Mouse (Mus musculus) inflammation-experienced regulatory T-cells, adult 6 months (primary cell): ENCODE results near the gene Dtx1. TPM values are rescaled to one million over a fixed set of nuclear protein-coding genes. Genes with fewer than 3 reads are reported as not detected.

Experiments
- ATAC-seq: one replicate; pipeline ENCODE4 v1.8.0; 2017
- polyA plus RNA-seq, 3 experiments: library from polyadenylated mRNA; unstranded; fragments of 100-300 nt; shearing (Covaris generic); gene quantifications; one replicate each; pipeline ENCODE4 v1.2.1; 2017

Gene Dtx1
- polyA plus RNA-seq, 3 experiments from 2014 or later: 41.0 to 52.7 (median 49.6) TPM

- no peak for ATAC-seq
These were observed 76.9 kb downstream of the Dtx1 start for GRCm38 (mm10) chr5:120634860-120635259.

- ATAC-seq: no peak
These were observed 77.6 kb downstream of the Dtx1 start, which contains the start of gene Cfap73 for GRCm38 (mm10) chr5:120634131-120634530. Gene Cfap73 (minus strand): TSS chr5:120634235.

GRCm38 (mm10) chr5:120631892-120632291, 79.8 kb downstream of the Dtx1 start:
- no peak for ATAC-seq

GRCm38 (mm10) chr5:120631128-120631527, 80.6 kb downstream of the Dtx1 start:
- no peak for ATAC-seq

Other genes starting within 250 kb of the Dtx1 start
- not detected for gene Sdsl, start 239.1 kb downstream of the Dtx1 start, polyA plus RNA-seq
- not detected for gene Sds, start 235.4 kb downstream of the Dtx1 start, polyA plus RNA-seq
- gene Plbd2, start 208.3 kb downstream of the Dtx1 start, polyA plus RNA-seq: 1 to 10 TPM; 3.2 to 5.7 (median 3.5) TPM
- 10 to 100 TPM in 1 of 3 experiments, 1 to 10 TPM in 2; 6.1 to 14.5 (median 7.3) TPM for gene Slc8b1, start 200.8 kb downstream of the Dtx1 start, polyA plus RNA-seq
- gene Tpcn1, start 123.3 kb downstream of the Dtx1 start, polyA plus RNA-seq: 10 to 100 TPM in 2 of 3 experiments, 1 to 10 TPM in 1; 6.4 to 15.8 (median 12.6) TPM
- under 1 TPM in 1 of 3 experiments, not detected in 2; 0.91 TPM for gene Iqcd, start 122.9 kb downstream of the Dtx1 start, polyA plus RNA-seq
- gene Rita1, start 99.3 kb downstream of the Dtx1 start, polyA plus RNA-seq: 1 to 10 TPM; 2.1 to 3.5 (median 3.2) TPM
- gene Ddx54, start 99.2 kb downstream of the Dtx1 start, polyA plus RNA-seq: 10 to 100 TPM; 13.0 to 21.1 (median 13.4) TPM
- not detected for gene Cfap73, start 77.7 kb downstream of the Dtx1 start, polyA plus RNA-seq
- 1 to 10 TPM; 6.8 to 9.7 (median 6.8) TPM for gene Rasal1, start 63.1 kb downstream of the Dtx1 start, polyA plus RNA-seq
- 1 to 10 TPM in 1 of 3 experiments, under 1 TPM in 2; 0.71 to 2.2 (median 0.95) TPM for gene Oas2, start 37.9 kb upstream of the Dtx1 start, polyA plus RNA-seq
- gene Oas3, start 65.7 kb upstream of the Dtx1 start, polyA plus RNA-seq: 10 to 100 TPM in 1 of 3 experiments, 1 to 10 TPM in 2; 9.6 to 35.3 (median 10.0) TPM
- not detected for gene Oas1e, start 83.6 kb upstream of the Dtx1 start, polyA plus RNA-seq
- 10 to 100 TPM; 12.0 to 14.0 (median 13.6) TPM for gene Oas1c, start 100.6 kb upstream of the Dtx1 start, polyA plus RNA-seq
- not detected for gene Oas1f, start 135.4 kb upstream of the Dtx1 start, polyA plus RNA-seq
- gene Oas1h, start 149.5 kb upstream of the Dtx1 start, polyA plus RNA-seq: not detected
- 1 to 10 TPM in 1 of 3 experiments, under 1 TPM in 1, not detected in 1; 0.68 to 2.0 TPM for gene Oas1g, start 175.7 kb upstream of the Dtx1 start, polyA plus RNA-seq
- 10 to 100 TPM; 31.0 to 53.3 (median 33.8) TPM for gene Oas1a, start 195.6 kb upstream of the Dtx1 start, polyA plus RNA-seq
- gene Oas1d, start 202.6 kb upstream of the Dtx1 start, polyA plus RNA-seq: not detected